In the genomic region with DNA sequence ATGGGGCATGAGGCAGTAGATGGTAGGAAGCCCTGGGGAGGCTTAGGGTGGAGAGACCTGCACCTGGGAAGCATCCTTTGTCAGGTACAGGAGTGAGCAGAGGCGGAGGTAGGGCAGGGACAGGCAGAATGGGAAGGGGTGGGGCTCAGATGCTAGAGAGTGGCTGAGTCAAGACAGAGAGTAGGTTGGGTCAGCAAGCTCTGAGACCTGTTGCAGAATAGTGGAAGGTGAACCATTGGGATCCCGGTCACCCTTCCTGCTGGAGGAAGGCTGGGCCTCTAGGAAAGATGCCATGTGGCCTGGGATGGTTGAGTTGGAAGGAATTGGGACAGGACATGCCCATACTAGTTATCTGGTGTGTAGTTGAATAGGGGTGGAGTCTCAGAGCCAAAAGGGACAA, we compare ENCODE assay signal across 20 mouse cellular contexts. TPM values are rescaled to one million over a fixed set of nuclear protein-coding genes. Genes with fewer than 3 reads are reported as not detected.
"Had no signal": no experiment of that assay in that cellular context is flagged by ENCODE, and none has a peak within 500 bp of the region (broad histone marks: within the 10 kb centered on the region; RNA-seq: fewer than 3 reads in every experiment).

No protein-coding gene starts in this region.

- H3K27ac ChIP-seq: kidney, postnatal 0 days; limb, embryonic 13.5 days; liver, embryonic 14.5 days; macrophage; neural tube, embryonic 12.5 days had no signal

- H3K9me3 ChIP-seq: limb, embryonic 13.5 days; neural tube, embryonic 12.5 days had no signal

- ATAC-seq: intestine, postnatal 0 days had no signal

- H3K27me3 ChIP-seq: limb, embryonic 13.5 days; neural tube, embryonic 12.5 days had no signal

- H3K9ac ChIP-seq: limb, embryonic 13.5 days; liver, embryonic 14.5 days; neural tube, embryonic 12.5 days had no signal

- H3K4me1 ChIP-seq: limb, embryonic 13.5 days had no signal

- H3K4me2 ChIP-seq: limb, embryonic 13.5 days; neural tube, embryonic 12.5 days had no signal

- DNase-seq: kidney, adult 8-10 months; kidney, postnatal 36 days; left cerebral cortex, postnatal 4 days; lung, adult 18-20 months; lung, postnatal 10 days; midbrain, embryonic 14.5 days; right cerebral cortex, postnatal 14 days; thymus, adult 2 months; thymus, postnatal 25 days had no signal

- H3K4me3 ChIP-seq: limb, embryonic 13.5 days; neural tube, embryonic 12.5 days had no signal

RNA-seq across cellular contexts. Expression of a gene that starts 45.0 kb away (rescaled TPM):
- total RNA-seq: layer of hippocampus, adult 18-20 months; layer of hippocampus, postnatal 10 days; left cerebral cortex, postnatal 4 days; liver, adult 2 months; monocyte, adult 5-6 weeks; neutrophil, adult 5-6 weeks had no signal
- polyA plus RNA-seq: kidney, postnatal 0 days; limb, embryonic 13.5 days; liver, adult 2 months; macrophage; neural tube, embryonic 12.5 days had no signal
